Mouse (Mus musculus) midbrain, embryonic 15.5 days (tissue): ENCODE measurements at regions not wholly inside any gene's neighbourhood (a gene's known extent, or its start where the extent isn't known, plus 50 kb on each side); places are given as distances from the start of the nearest gene placed in this dataset.
"Not testable (repeated sequence)": the region's sequence is repeated elsewhere in the genome, so short reads cannot be mapped to it uniquely, and the experiment has no call there.

Experiments
- ATAC-seq: fragments of 200-750 bp; cut with Nextera tagmentation; replicated peaks from 2 replicates; pipeline ENCODE4 v1.8.0; 2017; ENCODE audit warnings: moderate TSS enrichment
- H3K27ac ChIP-seq: fragments of 300-500 bp; sonication (generic); 2 replicates; pipeline ENCODE4 v1.5.1; 2015; ENCODE audit warnings: mild to moderate bottlenecking, inconsistent platforms
- H3K27me3 ChIP-seq: fragments of 300-500 bp; sonication (generic); replicated peaks from 2 replicates; pipeline ENCODE4 v1.6.1; 2015; ENCODE audit warnings: inconsistent platforms
- H3K36me3 ChIP-seq: fragments of 300-500 bp; sonication (generic); replicated peaks from 2 replicates; pipeline ENCODE4 v1.6.1; 2015; ENCODE audit warnings: inconsistent platforms
- H3K4me1 ChIP-seq: fragments of 300-500 bp; sonication (generic); 2 replicates; pipeline ENCODE4 v1.6.1; 2015; ENCODE audit warnings: inconsistent platforms
- H3K4me2 ChIP-seq: fragments of 300-500 bp; sonication (generic); 2 replicates; pipeline ENCODE4 v1.6.1; 2015; ENCODE audit warnings: inconsistent platforms, mild to moderate bottlenecking, moderate library complexity
- H3K4me3 ChIP-seq: fragments of 300-500 bp; sonication (generic); 2 replicates; pipeline ENCODE4 v1.5.1; 2015; ENCODE audit warnings: mild to moderate bottlenecking, inconsistent platforms
- H3K9ac ChIP-seq: fragments of 300-500 bp; sonication (generic); 2 replicates; pipeline ENCODE4 v1.6.1; 2015; ENCODE audit warnings: mild to moderate bottlenecking, inconsistent platforms
- H3K9me3 ChIP-seq: fragments of 300-500 bp; sonication (generic); 2 replicates; pipeline ENCODE4 v1.6.1; 2016; ENCODE audit warnings: inconsistent platforms
- WGBS: fragments of 180-500 bp; shearing (Covaris S2); methylation state at CpG from one replicate; pipeline ENCODE4 v1.1.7; 2015; ENCODE audit warnings: mixed read lengths; 5-methylcytosine and 5-hydroxymethylcytosine counted together

DNA sequence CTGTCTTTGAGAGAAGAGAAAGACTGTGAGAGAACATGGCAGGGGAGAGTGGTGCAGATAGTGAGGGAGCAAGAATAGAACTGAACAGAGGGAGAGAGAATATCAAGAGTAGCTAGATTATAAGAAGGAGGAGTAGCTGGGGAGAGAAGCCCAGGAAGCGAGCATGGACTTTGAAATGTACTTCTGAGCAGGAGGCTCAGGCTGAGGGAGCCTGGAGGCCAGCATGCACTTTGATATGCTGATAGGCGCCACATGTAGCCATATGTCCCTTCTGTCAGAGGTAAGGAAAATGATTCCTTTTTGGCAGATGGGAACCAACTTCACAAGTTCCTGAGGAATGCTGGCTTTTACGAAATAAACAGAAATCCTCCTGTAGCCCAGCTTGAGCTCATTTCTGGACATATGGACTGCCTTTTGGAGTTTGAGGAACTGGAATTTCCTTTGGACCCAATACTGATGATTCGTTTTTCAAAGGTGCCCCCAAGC lies 126.9 kb upstream of the Syt13 start:
- ATAC-seq = no peak
- 69% methylated on average over 4 of the region's 4 CpGs for WGBS
- no peak overlapping the region for H3K9ac ChIP-seq

DNA sequence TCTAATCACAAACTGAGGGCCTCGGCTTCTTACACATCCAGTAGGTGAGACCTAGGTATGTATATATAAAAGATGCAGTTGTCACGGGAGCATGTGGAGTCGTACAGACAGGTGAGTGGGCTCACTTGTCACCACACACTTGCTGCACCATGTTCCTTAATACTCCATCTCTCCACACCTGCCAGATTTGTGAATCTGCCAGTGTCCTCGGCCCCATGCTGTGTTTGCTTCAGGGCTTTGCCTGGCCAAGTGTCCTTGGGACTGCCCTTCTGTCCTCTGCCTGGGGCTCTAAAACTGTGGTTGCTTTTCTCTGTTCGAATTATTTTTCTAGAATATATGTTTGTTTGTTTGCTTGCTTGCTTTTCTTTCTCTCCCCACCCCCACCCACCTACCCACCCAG lies 126.0 kb upstream of the Syt13 start:
- H3K27ac ChIP-seq = no peak overlapping the region
- no peaks in the 10 kb centered on the region for H3K9me3 ChIP-seq
- H3K4me3 ChIP-seq = no peak overlapping the region
- H3K27me3 ChIP-seq = no peaks in the 10 kb centered on the region
- no peak overlapping the region for H3K4me2 ChIP-seq
- ATAC-seq = no peak
- WGBS = 90% methylated on average over 5 of the region's 5 CpGs
- H3K36me3 ChIP-seq = no peaks in the 10 kb centered on the region
- no peak overlapping the region for H3K9ac ChIP-seq
- no peaks in the 10 kb centered on the region for H3K4me1 ChIP-seq

More for the DNA sequence above, 126.9 kb upstream of the Syt13 start:
- H3K36me3 ChIP-seq = no peaks in the 10 kb centered on the region
- no peaks in the 10 kb centered on the region for H3K9me3 ChIP-seq
- H3K27ac ChIP-seq = no peak overlapping the region
- no peaks in the 10 kb centered on the region for H3K4me1 ChIP-seq
- H3K4me2 ChIP-seq = no peak overlapping the region
- no peaks in the 10 kb centered on the region for H3K27me3 ChIP-seq
- no peak overlapping the region for H3K4me3 ChIP-seq

DNA sequence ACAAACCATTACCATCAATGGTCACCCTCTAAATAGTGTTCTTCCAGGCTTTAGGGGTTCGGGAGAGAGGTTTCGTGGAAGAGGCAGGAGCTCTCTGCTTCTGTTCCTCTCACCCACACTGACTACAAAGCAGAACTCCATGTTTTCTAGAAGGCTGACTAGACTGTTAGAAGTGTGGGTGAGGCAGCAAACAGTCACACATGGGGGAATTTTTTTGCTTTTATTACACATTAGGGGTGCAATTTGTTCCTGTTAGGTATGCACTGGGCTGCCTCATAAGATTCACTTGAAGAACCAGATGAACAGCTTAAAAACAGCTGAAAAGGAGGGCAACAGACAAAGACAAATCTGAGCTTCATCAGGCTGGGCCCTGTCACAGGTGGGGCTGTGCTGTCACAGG lies 124.5 kb upstream of the Syt13 start:
- no peak overlapping the region for H3K9ac ChIP-seq

DNA sequence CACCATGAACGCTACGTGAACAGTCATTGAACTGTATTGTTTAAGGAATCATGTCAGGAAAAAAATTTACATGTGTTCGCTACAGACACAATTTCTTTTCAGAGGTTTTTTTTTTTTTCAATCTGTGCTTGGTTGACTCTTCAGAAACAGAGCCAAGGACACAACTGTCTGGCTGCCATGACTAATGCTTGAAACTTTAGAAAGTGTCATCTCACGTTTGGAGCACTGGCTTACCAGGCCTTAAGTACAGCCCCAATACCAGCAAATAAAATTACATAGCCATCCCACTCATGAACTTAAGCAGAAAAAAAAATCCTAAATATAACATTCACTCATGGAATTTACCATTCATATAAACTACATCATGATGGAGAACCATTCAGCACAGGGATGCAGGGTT lies 115.1 kb upstream of the Syt13 start:
- Histone ChIP-seq H3K4me1 (no peaks in the 10 kb centered on the region), H3K9me3 (no peaks in the 10 kb centered on the region), H3K9ac (no peak overlapping the region), H3K4me2 (no peak overlapping the region), H3K27ac (no peak overlapping the region), H3K36me3 (no peaks in the 10 kb centered on the region), H3K4me3 (no peak overlapping the region), H3K27me3 (no peaks in the 10 kb centered on the region)
- no peak for ATAC-seq
- WGBS = 86% methylated on average over 4 of the region's 4 CpGs

More for the DNA sequence above, 124.5 kb upstream of the Syt13 start:
- 90% methylated on average over 2 of the region's 2 CpGs for WGBS
- Histone ChIP-seq H3K27me3 (no peaks in the 10 kb centered on the region), H3K4me1 (no peaks in the 10 kb centered on the region), H3K36me3 (no peaks in the 10 kb centered on the region), H3K9me3 (no peaks in the 10 kb centered on the region), H3K27ac (no peak overlapping the region), H3K4me3 (no peak overlapping the region), H3K4me2 (no peak overlapping the region)
- no peak for ATAC-seq

DNA sequence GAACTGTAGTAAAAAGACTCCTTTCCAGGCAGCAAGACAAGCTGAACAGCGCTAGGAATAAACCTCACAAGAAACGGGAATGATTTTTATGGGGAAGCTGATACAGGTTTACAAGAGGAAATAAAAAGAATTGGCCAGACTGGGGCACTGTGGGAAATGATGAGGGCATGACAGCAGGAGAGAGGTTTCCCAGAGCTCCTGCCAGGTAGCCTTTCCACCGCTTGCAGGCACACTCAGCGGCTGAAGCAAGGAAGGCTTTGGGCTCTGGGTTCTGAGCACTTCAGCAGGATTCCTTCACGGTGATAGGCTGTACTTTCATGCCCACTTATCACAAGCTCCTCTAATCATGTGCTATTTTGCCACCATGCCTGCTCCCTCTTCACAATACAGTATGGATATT lies 114.2 kb upstream of the Syt13 start:
- Histone ChIP-seq H3K36me3 (no peaks in the 10 kb centered on the region), H3K4me3 (no peak overlapping the region), H3K4me2 (no peak overlapping the region)

DNA sequence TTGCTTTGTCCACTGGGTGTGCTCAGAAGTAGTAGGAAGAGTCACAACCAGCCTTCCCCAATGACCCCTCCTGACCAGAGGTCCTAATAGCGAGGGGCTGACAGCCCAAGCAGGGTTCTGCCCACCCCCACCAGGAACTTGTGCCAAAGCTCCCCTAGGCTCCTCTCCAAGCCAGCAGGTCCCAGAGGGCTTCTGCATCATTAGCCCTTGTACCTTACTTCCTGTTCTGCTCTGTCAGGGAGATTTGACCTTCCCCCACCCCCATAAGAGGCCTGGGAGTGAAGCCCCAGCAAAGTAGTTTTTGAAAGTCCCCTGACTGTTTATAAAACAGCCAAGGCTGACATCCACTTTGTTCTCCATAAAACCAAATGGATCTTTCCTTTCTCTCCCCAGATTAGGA lies 110.0 kb upstream of the Syt13 start:
- Histone ChIP-seq H3K4me1 (peaks cover 45% of the 10 kb centered on the region), H3K27ac (peak overlapping the region; percentile 88; the same call in 1 of the 2 replicates), H3K36me3 (no peaks in the 10 kb centered on the region), H3K4me3 (no peak overlapping the region), H3K27me3 (no peaks in the 10 kb centered on the region), H3K9ac (no peak overlapping the region), H3K4me2 (no peak overlapping the region), H3K9me3 (no peaks in the 10 kb centered on the region)
- 83% methylated on average over 1 of the region's 1 CpGs for WGBS
- no peak for ATAC-seq

More for the DNA sequence above, 114.2 kb upstream of the Syt13 start:
- Histone ChIP-seq H3K27ac (peak overlapping the region; percentile 26; the same call in 1 of the 2 replicates), H3K27me3 (no peaks in the 10 kb centered on the region), H3K9me3 (no peaks in the 10 kb centered on the region), H3K4me1 (peaks cover 4% of the 10 kb centered on the region), H3K9ac (no peak overlapping the region)
- ATAC-seq = no peak
- 63% methylated on average over 5 of the region's 5 CpGs for WGBS

DNA sequence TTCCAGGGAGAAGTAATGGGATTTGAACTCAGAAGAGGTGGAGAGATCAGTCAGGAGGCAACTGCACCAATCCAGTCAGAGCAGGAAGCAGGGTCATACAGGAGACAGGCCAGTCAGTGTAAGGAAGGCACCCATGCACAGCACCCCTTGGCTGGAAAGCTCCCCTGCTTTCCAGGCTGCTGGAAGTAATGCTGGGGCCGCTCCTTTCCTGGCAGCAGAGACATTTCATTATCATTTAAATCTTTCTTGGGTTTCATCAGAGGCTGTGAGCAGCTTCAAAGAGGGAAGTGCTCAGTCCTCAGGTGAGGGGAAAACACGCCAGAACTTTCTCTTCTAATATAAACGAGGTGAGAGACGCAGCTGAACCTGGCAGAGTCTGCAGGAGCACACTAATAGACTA lies 109.1 kb upstream of the Syt13 start:
- H3K27me3 ChIP-seq = no peaks in the 10 kb centered on the region
- peaks cover 53% of the 10 kb centered on the region for H3K4me1 ChIP-seq
- H3K9ac ChIP-seq = no peak overlapping the region
- no peaks in the 10 kb centered on the region for H3K9me3 ChIP-seq
- no peaks in the 10 kb centered on the region for H3K36me3 ChIP-seq
- WGBS = 21% methylated on average over 4 of the region's 4 CpGs
- ATAC-seq = peak; percentile 13; the same call in 1 of the 2 replicates
- H3K4me2 ChIP-seq = no peak overlapping the region
- peak overlapping the region; percentile 88 for H3K27ac ChIP-seq
- H3K4me3 ChIP-seq = no peak overlapping the region

DNA sequence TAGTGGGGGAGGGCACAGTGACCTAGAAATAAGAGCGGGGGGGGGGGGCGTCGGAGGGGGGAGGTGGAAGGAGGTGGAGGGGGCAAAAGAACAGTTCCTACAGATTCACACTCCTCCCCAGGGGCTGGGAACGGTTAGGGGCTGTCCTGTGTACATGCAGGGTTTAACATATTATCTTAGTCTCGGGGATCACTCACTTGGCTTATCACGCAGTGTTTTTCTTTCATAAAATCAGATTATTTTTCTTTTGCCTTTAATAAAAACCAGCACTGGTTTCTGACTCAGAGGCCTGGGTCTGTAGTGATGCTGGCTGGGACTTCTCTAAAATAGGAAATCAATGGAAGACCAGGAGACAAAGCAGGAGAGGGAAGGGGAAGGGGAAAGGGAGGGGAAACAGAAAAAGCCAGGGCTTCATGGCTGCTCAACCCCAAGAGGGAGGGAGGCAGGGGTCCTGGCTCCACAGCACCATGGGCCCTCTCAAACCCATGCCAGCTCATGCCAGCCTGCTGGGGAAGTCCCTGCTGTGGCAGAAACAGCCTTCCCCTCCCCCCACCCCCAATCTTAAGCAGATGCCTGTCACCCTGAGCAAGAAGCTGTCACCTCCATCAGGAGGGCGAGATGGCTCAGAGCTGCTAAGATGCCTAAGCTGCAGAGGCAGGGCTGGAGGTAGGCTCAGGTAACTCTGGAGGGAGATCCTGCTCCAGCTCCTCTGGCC lies 108.3 kb upstream of the Syt13 start:
- Histone ChIP-seq H3K36me3 (no peaks in the 10 kb centered on the region), H3K27ac (peak overlapping the region; percentile 88), H3K9ac (no peak overlapping the region), H3K4me1 (peaks cover 55% of the 10 kb centered on the region), H3K4me3 (no peak overlapping the region), H3K4me2 (no peak overlapping the region), H3K27me3 (no peaks in the 10 kb centered on the region), H3K9me3 (no peaks in the 10 kb centered on the region)
- WGBS = 14% methylated on average over 6 of the region's 7 CpGs
- peak; percentile 75 for ATAC-seq

DNA sequence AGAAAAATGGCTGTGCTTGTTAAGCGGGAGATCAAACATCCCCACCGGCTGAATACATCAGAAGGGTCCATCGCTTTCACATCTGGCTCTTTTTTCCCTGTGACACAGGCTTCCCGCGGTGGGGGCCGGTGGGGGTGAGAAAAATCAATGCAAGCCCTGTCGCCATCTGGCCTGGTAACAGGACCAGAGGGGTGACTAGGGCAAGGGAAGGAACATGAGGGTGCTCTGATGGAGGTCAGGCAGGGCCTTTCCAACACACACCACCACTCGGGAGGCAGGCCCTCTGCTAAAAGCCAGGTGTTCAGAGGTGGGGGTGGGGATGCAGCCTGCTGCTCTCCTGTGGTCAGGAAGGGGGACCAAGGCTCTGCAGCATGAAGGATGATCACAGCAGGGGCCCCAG lies 107.5 kb upstream of the Syt13 start:
- Histone ChIP-seq H3K36me3 (no peaks in the 10 kb centered on the region), H3K9me3 (no peaks in the 10 kb centered on the region), H3K27me3 (no peaks in the 10 kb centered on the region), H3K4me1 (peaks cover 55% of the 10 kb centered on the region), H3K27ac (peak overlapping the region; percentile 88), H3K9ac (no peak overlapping the region), H3K4me3 (no peak overlapping the region), H3K4me2 (no peak overlapping the region)
- 5% methylated on average over 8 of the region's 8 CpGs for WGBS
- peak; percentile 41 for ATAC-seq

DNA sequence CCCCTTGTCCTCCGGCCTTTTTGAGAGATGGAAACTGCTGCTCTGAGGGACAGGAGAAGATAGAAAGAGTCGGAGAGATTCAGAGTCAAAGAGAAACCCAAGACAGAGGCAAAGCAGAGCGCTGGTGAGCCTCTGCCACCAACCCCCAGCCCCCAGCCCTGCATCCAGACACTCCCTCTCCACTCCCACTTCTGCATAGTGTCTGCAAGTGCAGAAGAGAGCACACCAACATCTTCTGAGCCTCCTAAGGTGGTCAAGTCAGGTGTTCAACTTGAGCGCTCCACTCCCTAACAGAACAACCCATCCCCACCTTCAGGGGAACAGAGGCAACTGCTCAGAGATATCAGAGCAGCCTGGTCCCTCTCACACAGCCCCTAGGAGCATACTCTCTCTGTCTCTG lies 106.8 kb upstream of the Syt13 start:
- Histone ChIP-seq H3K4me2 (no peak overlapping the region), H3K27ac (peak overlapping the region; percentile 88), H3K4me3 (no peak overlapping the region), H3K9ac (no peak overlapping the region), H3K9me3 (no peaks in the 10 kb centered on the region), H3K36me3 (no peaks in the 10 kb centered on the region), H3K4me1 (peaks cover 59% of the 10 kb centered on the region), H3K27me3 (no peaks in the 10 kb centered on the region)
- ATAC-seq = no peak
- WGBS = 86% methylated on average over 4 of the region's 4 CpGs

DNA sequence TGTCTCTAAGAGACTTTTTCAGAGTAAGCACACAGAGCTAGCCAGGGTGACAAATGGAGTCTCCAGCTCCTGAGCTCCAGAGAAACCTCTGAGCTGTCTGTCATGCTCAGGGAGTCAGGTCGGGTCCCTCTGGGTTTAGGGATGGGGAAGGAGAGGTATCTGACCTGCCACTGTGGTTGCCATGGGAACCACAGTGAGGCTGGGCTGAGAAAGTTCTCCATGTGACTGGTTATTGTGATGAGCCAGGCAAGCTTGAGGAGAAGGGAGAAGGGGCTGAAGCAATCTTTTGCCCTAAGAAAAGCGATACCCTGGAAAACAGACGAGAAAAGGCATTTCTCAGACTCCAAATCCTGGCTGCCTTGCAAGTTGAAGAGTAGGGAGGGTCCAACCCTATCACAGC lies 105.7 kb upstream of the Syt13 start:
- WGBS = 6% methylated on average over 3 of the region's 3 CpGs
- ATAC-seq = no peak
- Histone ChIP-seq H3K4me3 (no peak overlapping the region), H3K36me3 (no peaks in the 10 kb centered on the region), H3K27me3 (no peaks in the 10 kb centered on the region), H3K4me2 (no peak overlapping the region), H3K4me1 (peaks cover 64% of the 10 kb centered on the region), H3K9me3 (no peaks in the 10 kb centered on the region), H3K27ac (peak overlapping the region; percentile 31; the same call in 1 of the 2 replicates), H3K9ac (no peak overlapping the region)

DNA sequence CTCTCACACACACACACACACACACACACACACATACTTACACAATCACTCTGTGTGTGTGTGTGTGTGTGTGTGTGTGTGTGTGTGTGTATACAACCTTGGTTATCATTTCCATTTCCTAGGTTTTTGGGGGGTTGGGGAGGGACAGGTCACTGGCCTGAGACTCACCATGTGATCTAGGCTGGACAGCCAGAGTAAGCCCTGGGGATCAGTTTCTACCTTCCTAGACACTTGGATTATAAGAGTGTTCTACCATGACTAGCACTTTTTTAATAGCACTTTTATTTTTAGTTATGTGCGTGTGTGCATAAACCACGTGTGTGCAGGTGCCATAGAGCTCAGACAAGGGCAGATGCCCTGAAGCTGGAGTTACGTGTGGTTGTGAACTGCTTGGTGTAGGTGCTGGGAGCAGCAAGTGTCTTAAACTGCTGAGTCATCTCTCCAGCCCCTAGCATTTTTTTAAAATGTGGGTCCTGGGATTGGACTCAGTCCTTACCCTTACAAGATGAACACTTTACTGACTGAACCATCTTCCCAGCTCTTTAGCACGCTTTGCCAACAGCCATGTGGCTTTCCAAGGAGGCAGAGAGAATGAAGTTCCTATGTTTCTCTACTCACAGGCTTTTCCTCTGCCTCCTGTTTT lies 105.1 kb upstream of the Syt13 start:
- H3K4me1 ChIP-seq = peaks cover 64% of the 10 kb centered on the region
- WGBS = 84% methylated on average over 4 of the region's 4 CpGs

DNA sequence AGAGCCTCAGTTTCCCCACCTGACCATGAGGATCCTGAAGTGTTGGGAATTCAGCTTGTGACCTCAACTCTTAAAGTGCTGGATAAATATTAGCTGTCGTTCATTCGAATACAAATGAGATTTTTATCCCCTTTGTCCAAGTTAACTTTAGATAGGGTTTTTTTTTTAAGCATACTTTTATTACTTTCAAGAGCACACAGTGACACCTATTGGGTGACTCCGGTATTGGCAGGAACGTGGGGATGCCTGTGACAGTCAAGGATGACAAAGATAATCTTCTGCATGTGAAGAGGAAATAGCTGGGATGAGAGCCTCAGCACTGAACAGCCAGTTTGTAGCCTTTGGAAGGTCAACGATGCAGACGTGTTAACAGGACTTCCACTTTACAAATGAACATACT lies 103.9 kb upstream of the Syt13 start:
- H3K9me3 ChIP-seq, H3K27ac ChIP-seq, H3K9ac ChIP-seq, H3K4me2 ChIP-seq, H3K4me3 ChIP-seq, H3K36me3 ChIP-seq, H3K27me3 ChIP-seq, ATAC-seq: not testable (repeated sequence)
- 9% methylated on average over 6 of the region's 6 CpGs for WGBS
- peaks cover 57% of the 10 kb centered on the region for H3K4me1 ChIP-seq

More for the DNA sequence above, 105.1 kb upstream of the Syt13 start:
- Histone ChIP-seq H3K9ac (no peak overlapping the region), H3K4me3 (no peak overlapping the region), H3K27ac (0 out of 2 replicates have a peak overlapping the region, but pooled peaks have one; percentile 31), H3K4me2 (no peak overlapping the region), H3K9me3 (no peaks in the 10 kb centered on the region), H3K27me3 (no peaks in the 10 kb centered on the region), H3K36me3 (no peaks in the 10 kb centered on the region)
- ATAC-seq = no peak
